Mouse (Mus musculus): ENCODE results near the gene Mei1.

DNA sequence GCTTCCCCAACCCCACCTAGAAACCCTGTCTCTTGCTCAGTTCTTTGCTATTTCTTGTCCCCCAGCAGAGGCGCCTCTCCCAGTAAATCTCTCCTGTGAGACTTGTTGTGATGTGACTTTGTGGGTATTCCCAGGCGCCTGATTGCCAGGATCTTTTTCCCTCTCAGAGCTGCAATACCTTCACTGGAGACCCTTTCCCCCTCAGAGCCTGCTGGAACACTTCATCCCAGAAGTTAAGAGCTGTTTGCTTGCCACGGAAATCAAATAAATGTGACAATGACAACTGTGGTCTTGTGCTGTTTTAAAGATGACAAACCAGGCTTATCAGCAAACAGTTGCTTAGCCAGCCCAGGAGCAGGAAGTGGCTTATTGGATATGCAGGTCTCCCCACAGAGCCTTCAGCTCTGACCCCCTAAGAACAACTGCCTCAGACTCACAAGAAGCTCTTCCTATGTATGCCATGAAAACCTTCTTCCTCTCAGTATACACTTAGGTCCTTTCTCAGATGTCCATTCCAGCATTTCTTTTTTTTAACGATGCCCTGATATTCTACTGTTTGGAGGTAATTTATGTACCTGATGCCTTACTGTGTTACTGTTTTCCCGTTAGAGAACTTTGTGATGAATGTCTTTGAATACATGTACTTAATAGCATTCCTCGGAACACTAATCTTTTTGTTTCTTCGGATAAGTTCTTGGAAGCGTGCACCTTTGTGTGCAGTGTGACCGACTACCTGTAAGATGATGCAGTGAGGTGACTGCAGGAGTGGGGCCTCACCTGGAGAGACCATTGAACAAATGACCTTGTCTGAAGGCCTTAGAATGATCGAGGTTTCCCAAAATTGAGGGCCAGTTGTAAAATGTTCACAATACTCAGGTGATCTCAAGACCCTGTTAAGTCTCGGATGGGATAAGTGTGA is 76.3 kb downstream of the Mei1 start:
- no peak for TF ChIP-seq CTCF (conservative IDR thresholded peaks at IDR 0.05 in 1 of 2, IDR thresholded peaks at IDR 0.05 in 1 of 2; ENCODE audit: low read depth in 2 of 2, low read length in 2 of 2)
- no peak for TF ChIP-seq GABPA (IDR thresholded peaks at IDR 0.05; ENCODE audit: insufficient replicate concordance, low read depth, low read length)
- TF ChIP-seq POLR2A (IDR thresholded peaks at IDR 0.05; ENCODE audit: low read depth, low read length): no peak; the same call in 1 of the 2 replicates
- TF ChIP-seq UBTF (IDR thresholded peaks at IDR 0.05; ENCODE audit: low read depth, low read length): no peak
- no peak for TF ChIP-seq KAT2A (IDR thresholded peaks at IDR 0.05; ENCODE audit: insufficient replicate concordance, low read length)
- TF ChIP-seq MAFK (IDR thresholded peaks at IDR 0.05; ENCODE audit: insufficient replicate concordance, low read length): no peak
- no peak; the same call in none of the 2 replicates for TF ChIP-seq SIN3A (IDR thresholded peaks at IDR 0.05; ENCODE audit: low read length)
